ENCODE assay signal across 8 mouse cellular contexts in genomic region chr5:39639438-39640177, GRCm38 (mm10).
DNase-seq lines count a peak whose midpoint lies in the region; ATAC-seq and TF ChIP-seq lines count a peak whose summit lies in the region.

No protein-coding gene starts in this region.

- ATAC-seq in CD4-positive, CD25-positive, alpha-beta regulatory T cell, adult 4 months = no peak

- H3K27ac ChIP-seq in cerebellum, adult 2 months (ENCODE audit: insufficient read depth, low read length) = peak overlapping the region; percentile 17; the same call in 1 of the 2 replicates
- peak overlapping the region; percentile 76 for H3K27ac ChIP-seq in layer of hippocampus, adult 2 months

- H3K4me1 ChIP-seq in cerebellum, adult 2 months (ENCODE audit: control insufficient read depth, insufficient read depth, low read length) = peaks cover 19% of the 10 kb centered on the region

- no peak for TF ChIP-seq POLR2A in cerebellum, adult 2 months (IDR thresholded peaks at IDR 0.05; ENCODE audit: borderline replicate concordance, insufficient read depth, low read length)

- H3K4me3 ChIP-seq in cerebellum, adult 2 months (replicated peaks; ENCODE audit: insufficient read depth, low read depth, low read length) = peak overlapping the region; percentile 55
- peak overlapping the region; percentile 14; the same call in 1 of the 2 replicates for H3K4me3 ChIP-seq in layer of hippocampus, adult 2 months

- TF ChIP-seq CTCF in cerebellum, adult 2 months (IDR thresholded peaks at IDR 0.05; ENCODE audit: borderline replicate concordance, insufficient read depth, low read depth, low read length) = peak; percentile 73
- TF ChIP-seq CTCF in layer of hippocampus, adult 2 months (conservative IDR thresholded peaks at IDR 0.05) = peak; percentile 92

- 12% methylated on average over 10 of the region's 10 CpGs for WGBS in cerebellum, adult 2 months

- DNase-seq in CD4-positive, CD25-positive, alpha-beta regulatory T cell, adult 2 months (ENCODE audit: low read depth, low spot score) = peak; percentile 31
- DNase-seq in 3T3-L1 (ENCODE audit: low read depth, low spot score) = peak; percentile 66
- peak; percentile 83 to 84 for DNase-seq in cerebellum, adult 2 months
- DNase-seq in frontal cortex, adult 2 months (ENCODE audit: extremely low spot score in 1 of 2, low spot score in 1 of 2) = peak; percentile 68 to 92
- peak; percentile 66 to 79 for DNase-seq in layer of hippocampus, adult 2 months (ENCODE audit: low spot score in 2 of 2)
- peak; percentile 37 to 73 for DNase-seq in lung, postnatal 4 days
- DNase-seq in right cerebral cortex, postnatal 4 days = peak; percentile 85

- no peaks in the 10 kb centered on the region for H3K27me3 ChIP-seq in cerebellum, adult 2 months (ENCODE audit: control insufficient read depth, insufficient read depth, low read length)

Comparison
In these comparisons a context has a peak if more than half of its experiments do, and no peak if none do; other contexts are left out.
1. DNase-seq: peak in every context shown above with its lines; median percentile 85 in right cerebral cortex, postnatal 4 days; 84 in cerebellum, adult 2 months; 80 in frontal cortex, adult 2 months; 72 in layer of hippocampus, adult 2 months; 66 in 3T3-L1; 55 in lung, postnatal 4 days; 31 in CD4-positive, CD25-positive, alpha-beta regulatory T cell, adult 2 months.